Mouse (Mus musculus) myocyte (in vitro differentiated cells): ENCODE results near the gene Tmem132a.

Source experiments
- E2F4 ChIP-seq: IDR thresholded peaks from one replicate; pipeline ENCODE4 v1.6.1; 2011; ENCODE audit warnings: mild to moderate bottlenecking, control low read depth, moderate library complexity; ENCODE audit not compliant: insufficient read depth
- MYOD1 ChIP-seq, 3 experiments: IDR thresholded peaks; one replicate each; pipeline ENCODE4 v1.6.1; 2011; ENCODE audit warnings: control low read depth in 2 of 3, low read depth in 2 of 3, mild to moderate bottlenecking in 2 of 3, moderate library complexity in 1 of 3; ENCODE audit not compliant: insufficient read length in 2 of 3, control insufficient read depth in 1 of 3
- MYOG ChIP-seq, 3 experiments: IDR thresholded peaks; one replicate each; pipeline ENCODE4 v1.6.1; 2011; ENCODE audit warnings: control low read depth in 2 of 3, low read depth in 2 of 3, mild to moderate bottlenecking in 2 of 3; ENCODE audit not compliant: insufficient read length in 2 of 3, control insufficient read depth in 1 of 3, insufficient read depth in 1 of 3
- POLR2A ChIP-seq: IDR thresholded peaks from one replicate; pipeline ENCODE4 v1.6.1; 2011; ENCODE audit warnings: low read depth, mild to moderate bottlenecking, control low read depth, moderate library complexity; ENCODE audit not compliant: insufficient read length
- POLR2AphosphoS2 ChIP-seq: IDR thresholded peaks from one replicate; pipeline ENCODE4 v1.6.1; 2011; ENCODE audit warnings: low read depth, control low read depth; ENCODE audit not compliant: insufficient read length
- TCF12 ChIP-seq: IDR thresholded peaks from one replicate; pipeline ENCODE4 v1.6.1; 2011; ENCODE audit warnings: mild to moderate bottlenecking, control low read depth; ENCODE audit not compliant: poor library complexity, insufficient read depth, severe bottlenecking
- TCF3 ChIP-seq: IDR thresholded peaks from one replicate; pipeline ENCODE4 v1.6.1; 2011; ENCODE audit warnings: low read depth, control low read depth; ENCODE audit not compliant: insufficient read length

DNA sequence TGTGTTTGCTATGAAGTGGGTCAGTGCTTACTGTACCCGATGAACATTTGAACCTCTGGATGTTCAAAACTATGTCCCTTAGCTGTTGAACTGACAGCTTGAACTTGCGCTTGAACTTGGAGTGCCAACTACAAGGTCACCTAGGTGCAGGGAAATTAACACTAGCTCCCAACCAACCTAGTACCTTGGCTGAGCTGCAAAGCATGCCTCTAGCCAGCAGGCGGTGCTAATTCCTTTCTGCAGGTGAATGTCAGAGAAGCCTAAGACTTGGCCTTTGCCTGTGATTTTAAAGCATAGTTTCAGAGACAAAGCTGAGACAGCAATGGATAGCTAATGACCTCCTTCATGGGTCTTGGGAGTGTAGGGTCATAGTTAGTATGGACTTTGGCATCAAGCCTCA is 38.2 kb upstream of the Tmem132a start:
- TF ChIP-seq POLR2A (no peak), TCF12 (no peak), MYOD1 (IDR thresholded peaks at IDR 0.05; ENCODE audit: control insufficient read depth in 1 of 3, insufficient read length in 2 of 3, low read depth in 2 of 3) (no peak), E2F4 (no peak), POLR2AphosphoS2 (no peak), MYOG (IDR thresholded peaks at IDR 0.05; ENCODE audit: control insufficient read depth in 1 of 3, insufficient read depth in 1 of 3, insufficient read length in 2 of 3, low read depth in 2 of 3) (no peak), TCF3 (no peak)
